Mouse (Mus musculus) thymus, postnatal 0 days (tissue): Measurements from ENCODE around the gene Hspa5. TPM values are rescaled to one million over a fixed set of nuclear protein-coding genes. Genes with fewer than 3 reads are reported as not detected.
A peak's percentile ranks its signal among the peaks of the same experiment; 100 is the strongest.
"Not testable (repeated sequence)": the region's sequence is repeated elsewhere in the genome, so short reads cannot be mapped to it uniquely, and the experiment has no call there.

ENCODE experiments used
- DNase-seq: peaks from one replicate; pipeline ENCODE4 v3.0.0-alpha.2; 2015; ENCODE audit warnings: low spot score
- polyA plus RNA-seq: library from polyadenylated mRNA; unstranded; fragments of >200 nt; fragmentation: Nextera tagmentation; extraction: Ambion mirVana; gene quantifications from 2 replicates; pipeline ENCODE4 v1.2.1, GENCODE M21; 2015

The Hspa5 gene
- polyA plus RNA-seq, 1 experiment from 2014 or later, result 347 TPM

DNA sequence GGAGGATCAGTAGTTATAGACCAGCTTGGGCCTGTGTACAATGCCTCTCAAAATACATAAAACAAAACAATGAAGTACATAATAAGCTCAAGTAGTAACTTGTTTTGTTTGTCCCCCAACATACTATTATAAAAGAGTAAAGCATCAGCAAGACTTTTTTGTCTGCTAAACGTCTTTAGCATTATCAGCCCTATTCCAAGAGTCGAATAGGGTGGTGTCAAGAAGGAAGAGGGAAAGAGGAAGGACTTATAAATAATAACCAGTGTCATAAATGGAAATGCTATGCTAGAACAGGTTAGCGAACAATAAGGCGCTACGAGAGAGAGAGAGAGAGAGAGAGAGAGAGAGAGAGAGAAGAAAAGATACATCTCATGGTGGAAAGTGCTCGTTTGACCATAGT, 819 bp upstream of the Hspa5 start:
- no peak for DNase-seq

DNA sequence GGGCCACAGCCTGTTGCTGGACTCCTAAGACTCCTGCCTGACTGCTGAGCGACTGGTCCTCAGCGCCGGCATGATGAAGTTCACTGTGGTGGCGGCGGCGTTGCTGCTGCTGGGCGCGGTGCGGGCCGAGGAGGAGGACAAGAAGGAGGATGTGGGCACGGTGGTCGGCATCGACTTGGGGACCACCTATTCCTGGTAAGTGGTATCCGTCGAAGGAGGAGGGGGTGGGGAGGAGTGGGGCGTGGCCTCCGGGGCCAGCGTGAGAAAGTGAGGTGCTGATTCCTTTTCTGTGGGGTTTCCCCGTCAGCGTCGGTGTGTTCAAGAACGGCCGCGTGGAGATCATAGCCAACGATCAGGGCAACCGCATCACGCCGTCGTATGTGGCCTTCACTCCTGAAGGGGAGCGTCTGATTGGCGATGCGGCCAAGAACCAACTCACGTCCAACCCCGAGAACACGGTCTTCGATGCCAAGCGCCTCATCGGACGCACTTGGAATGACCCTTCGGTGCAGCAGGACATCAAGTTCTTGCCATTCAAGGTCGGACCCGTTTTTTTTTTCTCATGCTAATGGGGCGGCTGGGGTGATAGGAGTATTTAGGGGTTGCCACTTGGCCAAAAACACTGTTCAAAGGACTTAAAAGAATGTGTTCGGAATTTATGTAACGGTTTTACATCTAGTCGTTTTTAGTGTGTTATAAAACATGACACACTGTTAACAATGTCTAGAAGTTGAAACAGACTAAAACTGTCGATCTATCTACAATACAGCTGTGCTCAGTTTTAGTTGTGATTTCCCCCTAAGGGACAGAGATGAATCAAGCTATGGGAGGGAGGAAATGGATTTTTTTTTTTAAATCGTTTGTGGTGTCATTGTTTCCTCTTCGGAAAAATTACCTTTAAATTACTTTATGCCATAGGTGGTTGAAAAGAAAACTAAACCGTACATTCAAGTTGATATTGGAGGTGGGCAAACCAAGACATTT, 774 bp downstream of the Hspa5 start:
- peak; percentile 77 for DNase-seq

DNA sequence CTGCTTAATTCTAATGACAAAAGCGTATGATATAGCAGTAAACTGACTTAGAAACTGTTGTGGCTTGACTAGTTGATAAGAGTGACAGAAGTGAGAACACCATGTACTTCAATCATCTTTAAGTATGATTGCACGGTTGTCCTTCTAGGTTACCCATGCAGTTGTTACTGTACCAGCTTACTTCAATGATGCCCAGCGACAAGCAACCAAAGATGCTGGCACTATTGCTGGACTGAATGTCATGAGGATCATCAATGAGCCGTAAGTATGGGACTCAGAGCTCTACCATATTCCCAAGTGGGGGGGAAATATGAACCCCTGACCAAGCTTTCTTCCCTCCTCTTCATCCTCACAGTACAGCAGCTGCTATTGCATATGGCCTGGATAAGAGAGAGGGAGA, 1.9 kb downstream of the Hspa5 start:
- no peak for DNase-seq

DNA sequence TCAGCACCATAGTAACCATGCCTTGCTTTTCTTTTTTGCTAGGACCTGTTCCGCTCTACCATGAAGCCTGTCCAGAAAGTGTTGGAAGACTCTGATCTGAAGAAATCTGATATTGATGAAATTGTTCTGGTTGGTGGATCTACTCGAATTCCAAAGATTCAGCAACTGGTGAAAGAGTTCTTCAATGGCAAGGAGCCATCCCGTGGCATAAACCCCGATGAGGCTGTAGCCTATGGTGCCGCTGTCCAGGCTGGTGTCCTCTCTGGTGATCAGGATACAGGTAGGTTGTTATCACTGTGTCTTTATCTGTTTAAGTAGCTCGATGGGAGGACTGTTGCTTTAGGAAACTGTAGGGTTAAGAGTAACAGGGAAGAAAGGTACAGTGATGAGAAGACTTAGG, 2.7 kb downstream of the Hspa5 start:
- no peak for DNase-seq

DNA sequence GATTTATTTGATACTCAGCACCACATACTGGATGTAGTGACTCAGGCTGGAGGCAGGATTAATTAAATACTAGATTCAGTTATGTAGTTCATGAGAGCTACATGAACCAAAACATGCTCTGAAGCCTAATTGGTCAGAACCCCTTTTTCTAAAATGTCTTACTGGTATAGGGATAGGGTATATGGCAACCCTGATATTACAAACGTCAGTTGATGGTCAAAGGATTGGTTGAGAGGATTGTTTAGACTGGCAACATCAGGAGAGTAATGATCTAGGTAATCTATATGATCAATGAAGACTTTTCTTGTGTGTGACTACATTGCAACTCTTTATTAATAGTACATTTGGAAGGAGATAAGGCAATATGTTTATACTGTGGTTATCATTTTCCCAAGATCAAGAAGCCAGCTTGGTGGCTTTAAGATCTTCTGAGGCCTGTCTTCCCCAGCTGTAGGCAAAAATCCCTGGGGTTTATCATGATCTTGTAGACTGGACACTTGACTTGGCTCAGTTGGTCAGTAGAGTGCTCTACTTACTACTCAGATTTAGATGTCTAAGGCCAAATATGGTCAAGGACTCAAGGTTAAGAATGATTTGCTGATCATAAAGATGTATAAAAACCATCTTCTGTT, 5.6 kb downstream of the Hspa5 start:
- DNase-seq, result no peak

DNA sequence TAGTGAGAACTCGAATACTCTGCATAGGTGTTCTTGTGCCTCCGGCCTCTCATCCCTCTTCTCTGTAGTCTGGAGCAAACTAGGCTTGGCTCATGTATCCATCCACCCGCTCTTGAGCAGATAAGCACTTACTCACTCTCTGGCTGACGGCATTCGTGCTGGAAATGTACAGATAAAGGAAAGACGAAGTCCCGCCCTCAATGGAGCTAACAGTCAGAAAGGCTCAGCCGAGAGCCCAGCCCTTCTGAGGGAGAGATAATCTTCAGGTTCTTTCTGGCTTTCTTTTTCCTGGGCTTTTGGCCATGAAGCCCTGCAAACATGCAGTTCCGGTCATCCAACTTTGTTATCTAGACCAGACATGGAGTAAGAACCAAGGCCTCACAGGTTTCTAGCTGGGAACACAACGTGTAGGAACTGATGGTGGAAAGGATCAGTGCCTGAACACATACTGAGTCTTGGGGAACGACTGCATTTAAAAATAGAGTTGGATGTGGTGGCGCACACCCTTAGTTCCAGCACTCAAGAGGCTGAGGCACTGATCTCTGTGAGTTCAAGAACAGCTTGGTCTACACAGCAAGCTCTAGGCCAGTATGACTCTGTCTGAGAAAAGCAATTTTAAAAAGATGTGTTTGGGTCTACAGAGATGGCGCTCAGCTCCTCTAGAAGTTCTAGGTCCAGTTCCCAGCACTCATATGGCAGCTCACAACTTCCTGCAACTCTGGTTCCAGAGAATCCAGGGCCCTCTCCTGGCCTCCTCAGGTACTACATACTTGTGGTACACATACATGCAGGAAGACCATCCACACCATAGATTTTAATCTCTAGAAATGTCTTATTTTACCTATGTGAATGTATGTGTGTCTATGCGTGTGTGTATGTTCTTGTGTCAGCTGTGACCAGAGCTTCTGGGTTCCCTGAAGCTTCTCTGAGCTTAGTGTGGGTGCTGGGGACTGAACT, 11.6 kb downstream of the Hspa5 start:
- DNase-seq, result no peak

DNA sequence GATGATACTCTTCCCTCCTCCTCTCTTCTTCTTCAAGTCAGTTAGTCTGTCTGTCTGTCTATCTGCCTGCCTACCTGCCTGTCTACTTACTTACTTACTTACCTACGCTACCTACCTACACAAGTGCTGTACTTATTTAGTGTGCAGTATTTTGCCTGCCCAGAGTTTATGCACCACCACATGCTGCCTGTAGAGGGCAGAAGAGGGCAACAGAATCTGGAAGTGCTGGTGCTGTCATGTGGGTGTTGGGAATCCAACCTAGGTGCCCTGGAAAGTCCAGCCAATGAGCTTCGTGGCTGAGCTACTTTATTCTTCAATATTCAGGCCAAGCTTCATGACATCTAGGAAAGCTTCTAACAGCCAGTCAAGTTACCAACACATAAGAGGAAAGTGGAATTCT, 12.3 kb downstream of the Hspa5 start:
- DNase-seq, result peak; percentile 58

DNA sequence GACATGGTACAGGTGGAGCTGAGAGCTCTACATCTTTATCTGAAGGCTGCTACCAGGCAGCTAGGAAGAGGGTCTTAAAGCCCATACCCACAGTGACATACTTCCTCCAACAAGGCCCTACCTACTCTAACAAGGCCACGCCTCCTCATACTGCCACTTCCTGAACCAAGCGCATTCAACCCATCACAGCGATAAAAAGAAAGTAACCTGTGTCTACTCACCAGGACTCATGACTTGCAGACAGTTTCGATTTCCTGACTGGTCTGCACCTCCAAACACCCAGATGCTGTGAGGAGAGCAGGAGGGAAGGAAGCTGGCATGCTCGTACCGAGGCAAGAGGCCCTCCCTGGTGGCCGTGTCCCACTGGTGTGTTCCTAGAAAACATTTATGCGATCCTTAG, 18.5 kb downstream of the Hspa5 start:
- peak; percentile 77 for DNase-seq

DNA sequence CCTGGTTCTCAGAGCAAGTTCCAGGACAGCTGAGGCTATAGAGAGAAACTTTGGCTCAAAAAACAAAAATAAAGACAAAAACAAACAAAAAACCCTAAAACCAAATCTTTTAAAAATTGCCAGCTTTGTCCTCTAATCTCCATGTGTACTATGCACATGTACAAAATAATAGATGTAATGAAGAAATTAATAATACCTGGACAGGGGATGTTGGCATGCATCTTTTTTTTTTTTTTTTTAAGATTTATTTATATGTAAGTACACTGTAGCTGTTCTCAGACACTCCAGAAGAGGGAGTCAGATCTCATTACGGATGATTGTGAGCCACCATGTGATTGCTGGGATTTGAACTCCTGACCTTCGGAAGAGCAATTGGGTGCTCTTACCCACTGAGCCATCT, 20.8 kb downstream of the Hspa5 start:
- not testable (repeated sequence) for DNase-seq

DNA sequence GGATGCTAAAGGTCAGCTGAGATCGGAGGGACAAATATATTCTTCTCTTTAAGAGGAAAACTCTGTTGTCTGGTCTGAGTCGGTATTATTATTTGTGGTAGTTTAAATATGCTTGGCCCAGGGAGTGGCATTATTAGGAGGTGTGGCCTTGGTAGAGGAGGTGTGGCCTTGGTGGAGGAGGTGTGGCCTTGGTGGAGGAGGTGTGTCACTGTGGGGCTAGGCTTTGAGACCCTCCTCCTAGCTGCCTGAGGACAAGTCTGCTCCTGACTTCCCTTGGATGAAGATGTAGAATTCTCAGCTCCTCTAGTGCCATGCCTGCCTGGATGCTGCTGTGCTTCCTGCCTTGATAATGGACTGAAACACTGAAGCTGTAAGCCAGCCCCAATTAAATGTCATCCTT, 22.7 kb downstream of the Hspa5 start:
- DNase-seq, result no peak

DNA sequence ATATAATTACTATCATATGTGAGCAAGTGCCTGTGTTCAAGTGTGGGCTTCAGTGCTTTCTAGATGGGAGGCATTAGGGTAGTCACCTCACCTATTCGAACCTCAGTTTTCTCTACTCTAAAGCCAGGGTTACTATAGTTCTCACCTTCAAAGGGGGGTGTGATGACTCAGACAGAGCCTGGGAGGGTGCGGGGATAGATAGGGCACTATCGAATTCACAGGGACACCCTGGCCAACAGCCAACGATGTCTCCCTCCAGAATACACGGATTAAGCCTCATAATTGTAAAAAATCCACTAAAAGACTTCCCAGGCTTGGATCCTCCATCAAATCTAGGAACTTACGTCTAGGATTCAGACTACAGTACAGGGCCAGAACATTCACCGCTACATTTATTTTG, 23.7 kb downstream of the Hspa5 start:
- no peak for DNase-seq

DNA sequence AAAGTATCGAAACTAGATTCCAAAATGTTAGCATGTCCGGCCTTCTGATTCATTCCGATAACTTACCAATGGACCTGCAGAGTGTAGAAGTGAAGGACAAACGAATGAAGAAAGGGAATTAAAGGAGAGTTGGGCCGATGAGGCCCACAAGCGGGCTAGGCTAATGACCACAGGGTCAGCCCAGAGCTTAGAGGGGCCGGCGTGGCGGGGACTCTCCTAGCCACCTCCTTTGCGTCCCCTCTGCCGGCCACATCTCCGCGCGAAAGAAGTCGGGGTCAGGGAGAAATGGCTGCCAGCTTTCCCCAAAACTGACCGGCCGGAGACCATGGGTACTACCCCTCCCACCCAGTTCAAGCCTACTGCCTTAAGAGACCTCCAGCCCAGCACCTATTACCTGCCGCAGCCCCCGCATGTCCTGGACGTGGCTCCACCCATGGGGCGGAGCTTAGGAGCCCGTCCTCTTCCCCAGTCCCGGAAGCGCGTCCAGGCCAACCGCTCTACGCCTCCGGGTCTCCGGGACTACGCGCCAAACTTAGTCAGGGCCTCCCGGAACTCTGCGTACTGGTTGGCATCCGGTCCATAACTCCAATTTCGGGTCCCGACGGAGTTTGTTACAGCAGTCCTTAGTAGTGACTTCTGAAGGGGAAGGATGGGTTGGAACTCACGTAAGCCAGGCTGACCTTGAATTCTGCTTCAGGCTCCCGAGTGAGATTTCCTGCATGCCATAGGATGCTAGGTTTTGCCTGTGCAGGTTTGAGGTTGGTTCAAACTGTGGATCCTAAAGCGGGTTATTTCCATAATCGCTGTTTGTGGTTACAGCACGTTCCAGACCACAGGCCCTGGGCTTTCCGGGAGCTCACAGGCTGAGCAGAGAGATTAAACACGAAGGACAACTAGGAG, 27.8 kb downstream of the Hspa5 start, which contains the start of gene Rabepk:
Rabepk (minus strand) TSS at position 556 of the 900 bp plus-strand sequence.
- peak; percentile 91 for DNase-seq

DNA sequence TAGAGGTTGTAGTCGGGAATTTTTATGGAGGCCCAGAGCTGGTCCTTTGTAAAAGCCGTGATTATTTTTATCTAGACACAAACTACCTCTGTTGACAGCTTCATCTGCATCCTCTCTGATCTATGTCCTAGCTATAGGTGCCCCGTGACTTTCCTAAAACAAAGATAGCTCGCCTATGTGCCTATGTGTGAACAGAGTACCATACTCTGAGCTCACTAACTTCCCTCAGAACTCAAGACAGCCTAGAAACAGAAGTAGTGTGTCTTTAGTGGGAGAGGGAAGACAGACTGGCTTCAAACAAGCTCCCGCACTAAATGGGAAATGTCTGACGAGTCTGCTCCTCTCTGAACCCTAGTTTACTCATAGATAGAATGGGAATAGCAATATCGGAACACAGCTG, 28.6 kb downstream of the Hspa5 start:
- DNase-seq, result no peak

DNA sequence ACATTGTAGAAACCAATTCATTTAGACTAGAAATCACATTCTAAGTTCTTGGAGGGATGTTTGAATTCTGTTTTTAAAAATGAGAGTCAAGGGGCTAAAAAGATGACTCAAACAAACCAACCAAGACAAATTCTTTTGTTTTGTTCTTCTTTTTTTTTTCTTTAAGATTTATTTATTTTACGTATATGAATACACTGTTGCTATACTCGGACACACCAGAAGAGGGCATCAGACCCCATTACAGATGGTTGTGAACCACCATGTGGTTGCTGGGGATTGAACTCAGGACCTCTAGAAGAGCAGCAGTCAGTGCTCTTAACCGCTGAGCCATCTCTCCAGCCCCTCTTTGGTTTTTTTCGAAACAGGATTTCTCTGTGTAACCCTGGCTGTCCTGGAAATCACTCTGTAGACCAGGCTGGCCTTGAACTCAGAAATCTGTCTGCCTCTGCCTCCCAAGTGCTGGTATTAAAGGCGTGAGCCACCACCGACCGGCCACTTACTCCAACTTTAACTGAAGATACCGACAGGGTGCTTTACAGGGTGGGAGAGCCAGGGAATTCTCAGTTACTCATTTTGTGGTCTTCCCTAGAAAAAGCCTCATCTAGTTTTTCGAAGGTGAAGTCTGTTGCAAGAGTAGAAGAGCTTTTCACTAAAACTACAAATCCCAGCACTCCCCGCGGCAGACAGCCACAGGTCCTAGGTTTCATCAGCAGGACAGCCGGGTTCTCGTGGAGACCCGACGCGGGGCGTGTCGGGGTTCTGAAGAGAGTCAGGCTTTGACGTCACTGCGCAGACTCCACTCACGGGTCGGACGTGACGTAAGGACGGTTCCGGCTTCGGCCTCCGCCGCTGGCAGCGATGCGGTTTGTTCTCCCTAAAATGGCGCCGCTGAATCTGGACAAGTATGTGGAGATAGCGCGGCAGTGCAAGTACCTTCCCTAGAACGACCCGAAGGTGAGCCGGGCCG, 30.0 kb downstream of the Hspa5 start:
- peak; percentile 100 for DNase-seq

DNA sequence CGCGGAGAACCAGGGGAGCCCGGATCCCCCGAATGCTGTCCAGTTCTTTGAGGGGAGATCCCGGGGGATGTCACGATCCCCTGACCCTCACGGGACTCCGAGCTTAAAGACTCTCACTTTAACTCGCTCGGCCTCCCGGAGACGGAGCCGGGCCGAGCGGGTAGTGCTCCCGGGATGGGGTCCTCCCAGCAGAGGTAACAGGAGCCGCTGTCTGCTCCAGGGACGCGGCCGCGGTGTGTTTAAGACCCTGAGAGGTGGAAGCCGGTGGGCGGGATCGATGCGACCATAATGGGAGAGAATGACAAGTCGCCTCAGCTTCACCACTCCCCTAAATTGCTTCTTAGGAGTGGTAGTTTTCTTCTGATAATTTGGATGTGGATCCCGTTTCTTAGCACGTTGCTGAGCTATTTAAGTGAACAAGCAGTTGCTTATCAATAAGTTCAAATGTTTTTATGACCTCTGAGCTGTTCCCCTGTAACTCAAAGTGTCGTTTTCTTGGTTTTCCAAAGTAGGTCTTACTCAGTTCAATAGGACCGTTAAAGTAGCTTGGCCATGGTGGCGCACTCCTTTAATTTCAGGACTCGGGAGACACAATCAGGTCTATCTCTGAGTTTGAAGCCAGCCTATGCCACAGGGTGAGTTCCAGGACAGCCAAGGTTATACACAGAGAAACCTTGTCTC, 30.9 kb downstream of the Hspa5 start:
- peak; percentile 28 for DNase-seq

DNA sequence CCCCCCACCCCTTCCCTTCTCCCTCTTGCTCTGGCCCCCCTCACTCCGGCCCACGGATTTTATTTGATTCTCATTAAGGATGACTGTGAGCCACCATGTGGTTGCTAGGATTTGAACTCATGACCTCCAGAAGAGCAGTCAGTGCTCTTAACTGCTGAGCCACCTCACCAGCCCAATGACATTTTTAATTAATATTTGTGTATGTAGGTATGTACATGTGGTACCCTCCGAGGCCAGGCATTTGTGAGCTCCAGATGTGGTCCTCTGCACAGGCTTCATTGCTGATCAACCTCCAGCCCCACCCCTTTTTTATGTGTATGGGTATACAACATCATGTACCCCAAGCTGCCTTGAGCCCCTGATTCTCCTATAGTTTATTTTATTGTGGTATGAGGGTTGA, 32.0 kb downstream of the Hspa5 start:
- no peak for DNase-seq

DNA sequence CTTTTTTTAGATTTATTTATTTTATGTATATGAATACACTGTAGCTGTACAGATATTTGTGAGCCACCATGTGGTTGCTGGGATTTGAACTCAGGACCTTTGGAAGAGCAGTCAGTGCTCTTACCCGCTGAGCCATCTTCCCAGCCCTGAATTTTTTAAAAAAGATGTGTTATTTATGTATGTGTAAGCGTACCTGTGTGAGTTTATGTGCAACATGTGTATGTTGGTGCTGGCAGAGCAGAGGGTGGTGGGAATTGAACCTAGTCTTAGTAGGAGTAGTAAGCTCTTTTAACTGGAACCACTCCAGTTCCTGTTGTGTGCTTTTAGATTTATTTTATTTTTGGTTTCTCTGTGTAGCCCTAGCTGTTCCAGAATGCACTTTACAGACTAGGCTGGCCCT, 32.4 kb downstream of the Hspa5 start:
- DNase-seq, result no peak

DNA sequence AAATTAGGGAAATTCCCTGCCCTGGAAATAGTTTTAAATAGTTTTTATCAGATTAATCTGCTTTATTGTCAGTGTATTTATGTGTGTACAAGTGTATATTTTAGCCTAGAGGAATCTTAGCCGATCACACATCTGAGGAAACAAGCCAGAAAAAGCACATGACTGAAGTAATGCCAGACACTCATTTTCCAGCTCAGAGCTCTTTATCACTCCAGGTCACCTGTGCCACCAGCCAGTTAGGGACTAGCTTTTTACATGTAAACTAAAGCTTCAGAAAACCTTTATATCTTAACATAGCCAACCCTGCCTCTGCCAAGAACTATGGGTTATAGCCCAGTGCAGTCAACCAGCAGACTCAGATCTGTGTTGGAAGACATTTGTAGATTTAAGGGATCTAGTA, 33.0 kb downstream of the Hspa5 start:
- DNase-seq, result no peak
